Mouse (Mus musculus): Measurements from ENCODE around the gene Wdfy2.

GRCm38 (mm10) chr14:62907888-62908287 lies 70.4 kb downstream of the Wdfy2 start:
- no peak for TF ChIP-seq POLR2A (IDR thresholded peaks at IDR 0.05; ENCODE audit: borderline replicate concordance, extremely low read depth, low read depth, low read length)
- no peak for TF ChIP-seq CTCF (IDR thresholded peaks at IDR 0.05; ENCODE audit: insufficient read depth, low read length)

All from lung, adult 2 months (tissue).